Mouse (Mus musculus): ENCODE measurements around the gene Maco1.
"Not testable (repeated sequence)": the region's sequence is repeated elsewhere in the genome, so short reads cannot be mapped to it uniquely, and the experiment has no call there.

Maco1 gene

DNA sequence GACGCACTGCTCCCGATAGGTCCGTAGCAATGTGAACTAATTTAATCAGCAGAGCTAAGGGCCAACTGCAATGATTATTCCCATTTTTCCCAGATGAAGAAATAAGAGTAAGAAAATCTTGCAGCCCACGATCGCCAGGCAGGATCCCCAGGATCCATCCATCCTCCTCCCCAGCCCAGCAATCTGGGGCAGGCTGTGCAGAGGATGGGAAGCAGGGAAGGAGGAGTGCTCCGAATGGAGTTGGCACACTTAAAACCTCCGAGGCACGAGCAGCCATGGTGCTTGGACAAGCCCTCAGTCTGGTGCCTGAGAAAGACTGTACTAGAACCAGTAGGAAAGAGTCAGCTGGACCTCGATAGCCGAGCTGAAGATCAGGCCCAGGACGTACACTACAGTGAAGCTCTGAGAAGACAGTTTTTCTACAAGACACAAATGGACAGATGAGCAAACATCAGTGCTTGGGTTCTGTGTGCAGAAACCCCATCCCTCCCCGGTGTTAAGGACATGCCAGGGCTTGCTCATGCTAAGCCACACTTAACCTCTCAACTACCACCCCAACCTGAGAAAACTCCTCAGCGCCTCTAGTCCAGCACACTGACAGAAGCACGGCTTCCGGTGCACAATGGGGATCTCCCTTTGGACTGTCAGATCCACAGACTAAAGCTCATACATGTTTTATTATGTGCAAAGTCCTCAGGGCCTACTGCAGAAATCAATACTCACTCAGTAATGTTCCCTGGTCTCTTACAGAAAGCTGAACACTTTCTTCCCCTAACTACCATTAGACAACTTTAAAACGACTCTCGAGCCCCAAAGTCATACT is 39.5 kb downstream of the Maco1 start:
- no peak for DNase-seq (ENCODE audit: low read depth, low spot score)

DNA sequence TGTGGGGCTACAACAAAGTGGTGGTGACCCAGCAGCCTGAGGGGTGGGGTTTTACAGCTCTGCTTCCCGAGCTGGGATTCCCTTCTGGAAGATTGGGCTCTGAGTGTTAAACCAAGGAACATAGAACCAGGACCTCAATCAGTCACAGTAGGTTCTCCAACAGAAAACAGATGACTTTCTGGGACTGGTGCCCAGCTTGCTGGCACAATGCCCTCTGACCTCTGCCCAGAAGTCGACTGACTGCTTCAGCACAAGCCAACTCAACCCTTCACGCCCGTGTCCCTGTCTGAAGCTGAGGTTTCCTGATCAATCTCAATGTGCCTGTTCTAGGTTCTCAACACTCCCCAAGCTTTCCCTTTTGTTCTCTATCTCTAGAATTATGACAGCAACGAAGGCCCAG is 48.4 kb downstream of the Maco1 start:
- no peak for DNase-seq (ENCODE audit: low read depth, low spot score)

DNA sequence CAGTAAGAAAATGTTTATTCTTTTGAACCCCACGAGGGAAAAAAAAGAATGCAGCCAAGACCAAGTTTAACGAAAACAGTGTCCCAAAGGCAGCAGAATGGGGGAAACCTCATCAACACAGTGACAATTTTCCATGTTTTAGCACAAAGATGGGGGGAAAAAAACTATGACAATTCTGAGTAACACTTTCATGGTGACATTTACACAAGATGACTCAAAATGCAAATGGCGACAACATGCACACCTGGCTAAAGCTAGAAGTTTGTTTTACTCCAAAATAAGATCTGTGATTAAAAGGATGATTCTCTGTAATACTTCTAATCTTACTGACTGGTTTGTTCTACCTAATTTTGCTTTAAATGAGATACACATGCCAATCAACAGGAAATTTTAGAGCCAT is 50.4 kb downstream of the Maco1 start:
- no peak for DNase-seq (ENCODE audit: low read depth, low spot score)

DNA sequence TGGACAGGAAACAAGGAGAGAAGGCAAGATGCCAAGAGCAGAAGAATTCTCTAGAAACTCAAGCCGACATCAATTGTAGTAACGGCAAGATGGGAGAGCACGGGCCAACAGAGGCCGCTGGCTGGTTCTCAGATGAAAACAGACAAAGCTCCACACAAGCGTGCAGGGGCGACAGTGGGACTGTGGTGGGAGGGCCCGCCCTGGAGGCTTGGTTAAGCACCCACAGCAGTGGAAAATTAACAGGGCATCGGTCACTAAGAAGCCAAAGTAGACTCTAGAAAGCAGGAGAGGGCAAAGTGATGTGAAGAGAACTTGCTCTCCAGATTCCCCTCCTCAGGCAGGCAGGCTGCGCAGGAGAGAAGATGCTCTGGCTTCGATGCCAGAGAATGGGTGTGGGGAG is 51.0 kb downstream of the Maco1 start:
- DNase-seq (ENCODE audit: low read depth, low spot score): no peak

DNA sequence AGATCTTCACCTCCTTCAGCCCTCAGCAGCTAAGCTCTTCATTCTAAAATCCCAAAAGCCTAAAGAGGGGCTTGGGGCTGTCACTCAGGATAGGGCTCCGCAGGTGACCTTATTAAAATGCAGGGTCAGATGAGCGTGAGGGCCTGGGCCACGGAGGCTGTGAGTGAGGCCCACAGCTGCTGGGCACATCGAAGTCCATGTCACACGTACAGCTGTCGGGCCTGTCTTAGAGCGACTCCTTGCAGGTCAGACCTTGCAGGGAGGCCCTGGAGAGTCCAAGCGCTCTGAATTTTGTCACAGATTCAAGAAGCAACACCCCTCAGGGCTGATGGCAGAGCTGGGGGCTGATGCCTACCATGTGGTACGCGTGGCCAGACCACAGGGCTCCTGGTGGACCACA is 52.5 kb downstream of the Maco1 start:
- no peak for DNase-seq (ENCODE audit: low read depth, low spot score)

DNA sequence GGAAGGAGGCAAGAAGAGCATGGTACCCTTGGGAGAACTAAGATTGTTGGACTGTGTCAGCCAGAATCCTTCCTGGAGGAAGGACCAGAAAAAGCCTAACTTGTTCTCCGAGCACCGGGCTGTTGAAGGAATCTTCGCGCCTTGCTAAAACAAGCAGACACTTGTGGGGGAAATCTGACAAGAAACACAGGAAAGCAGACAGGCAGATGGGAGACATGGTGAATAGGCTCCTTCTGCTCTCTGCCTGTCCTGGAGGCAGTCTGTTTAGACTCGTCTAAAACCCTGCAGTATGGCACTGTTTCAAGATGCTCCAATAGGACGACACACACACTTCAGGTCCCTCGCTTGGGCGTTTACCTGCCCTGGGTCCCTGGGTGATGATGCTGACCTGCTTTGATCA is 53.0 kb downstream of the Maco1 start:
- no peak for DNase-seq (ENCODE audit: low read depth, low spot score)

DNA sequence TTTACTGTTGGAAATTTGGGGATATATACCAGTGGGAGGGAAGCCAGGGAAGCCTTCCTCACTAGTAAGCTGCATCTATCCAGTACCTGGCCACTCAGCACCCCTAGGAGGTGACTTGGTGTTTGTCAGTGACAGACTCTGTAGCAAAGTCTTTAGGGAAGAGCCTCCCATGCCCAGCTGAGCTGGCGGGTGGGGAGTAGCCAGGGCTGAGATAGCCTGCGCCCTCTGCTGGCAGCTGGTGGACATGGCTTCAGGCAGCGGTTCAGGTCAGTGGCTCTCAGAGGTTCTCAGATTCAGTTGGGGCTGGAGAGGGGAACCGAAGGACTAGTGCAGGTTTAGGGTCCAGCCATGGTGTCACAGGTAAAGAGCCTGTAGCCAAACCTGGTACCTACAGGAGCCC is 53.9 kb downstream of the Maco1 start:
- DNase-seq (ENCODE audit: low read depth, low spot score): peak; percentile 49

DNA sequence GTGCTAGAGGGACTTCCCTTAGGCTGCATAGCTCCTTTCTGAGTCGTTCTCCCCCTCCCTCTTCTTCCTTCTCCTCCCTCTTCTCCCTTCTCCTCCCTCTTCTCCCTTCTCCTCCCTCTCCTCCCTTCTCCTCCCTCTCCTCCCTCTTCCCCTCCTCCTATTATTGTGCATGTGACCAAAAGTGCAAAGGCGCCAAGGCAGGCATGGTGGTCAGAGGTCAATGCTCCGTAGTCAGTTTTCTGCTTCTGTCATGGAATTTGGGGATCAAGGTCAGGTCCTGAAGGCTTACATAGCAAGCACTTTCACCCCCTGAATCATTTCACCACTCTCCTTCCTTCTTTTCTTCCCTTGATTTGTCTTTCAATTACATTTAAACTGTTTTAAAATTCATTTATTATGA is 54.3 kb downstream of the Maco1 start:
- no peak for DNase-seq (ENCODE audit: low read depth, low spot score)

DNA sequence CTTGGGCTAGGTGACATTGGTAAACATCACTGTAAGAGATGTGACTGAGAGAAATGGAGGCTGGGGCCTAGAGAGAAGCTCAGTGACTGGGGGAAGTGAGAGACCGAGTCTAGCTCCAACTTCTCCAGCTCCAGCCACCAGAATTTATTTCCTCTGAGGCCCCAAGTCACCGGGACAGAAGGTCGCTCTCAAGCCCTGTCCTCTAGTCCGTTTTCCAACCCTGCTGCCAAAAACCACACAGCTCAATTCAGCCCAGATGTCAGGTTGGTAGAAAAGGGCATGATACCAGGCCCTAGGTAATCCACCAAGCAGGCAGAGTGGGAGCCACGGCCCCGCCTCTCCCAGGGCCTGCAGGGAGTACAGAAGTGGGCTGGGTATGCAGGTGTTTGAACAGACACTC is 55.5 kb downstream of the Maco1 start:
- no peak for DNase-seq (ENCODE audit: low read depth, low spot score)

DNA sequence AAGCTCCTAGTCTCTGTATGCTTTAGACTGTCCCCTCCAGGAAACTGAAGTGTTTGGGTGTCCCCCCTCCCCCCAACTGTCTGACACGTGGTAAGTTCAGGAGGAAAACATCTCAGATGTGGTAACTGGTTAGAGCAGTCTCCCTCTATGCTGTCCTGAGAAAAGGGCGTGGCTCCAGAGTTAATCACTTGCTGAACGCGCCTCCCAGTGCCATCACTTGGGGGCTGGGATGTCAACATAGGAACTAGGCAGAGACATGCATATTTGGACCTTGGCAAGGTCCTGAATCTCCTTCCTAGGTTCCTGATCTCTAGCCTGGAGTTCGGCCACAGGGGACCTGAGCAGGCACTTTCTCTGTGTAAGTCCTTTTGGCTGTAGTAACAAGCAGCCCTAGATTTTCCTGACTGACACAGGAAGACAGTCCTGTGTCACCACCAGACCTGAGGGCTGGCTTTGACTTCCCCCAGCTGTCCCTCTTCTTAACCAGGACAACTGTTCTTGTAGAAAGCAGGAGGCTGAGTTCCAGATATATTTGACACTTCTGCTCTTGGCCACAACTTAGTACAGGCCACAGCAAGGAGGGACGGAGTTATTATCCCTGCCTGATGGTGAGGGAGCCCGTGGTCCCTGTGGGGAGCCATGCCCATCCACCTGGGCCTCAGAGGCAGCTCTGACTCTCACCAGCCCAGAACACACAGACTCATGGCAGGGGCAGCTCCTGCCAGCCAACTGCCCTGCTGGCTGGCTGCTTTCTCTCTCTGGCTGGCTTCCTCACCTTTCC is 56.4 kb downstream of the Maco1 start:
- no peak for DNase-seq (ENCODE audit: low read depth, low spot score)

DNA sequence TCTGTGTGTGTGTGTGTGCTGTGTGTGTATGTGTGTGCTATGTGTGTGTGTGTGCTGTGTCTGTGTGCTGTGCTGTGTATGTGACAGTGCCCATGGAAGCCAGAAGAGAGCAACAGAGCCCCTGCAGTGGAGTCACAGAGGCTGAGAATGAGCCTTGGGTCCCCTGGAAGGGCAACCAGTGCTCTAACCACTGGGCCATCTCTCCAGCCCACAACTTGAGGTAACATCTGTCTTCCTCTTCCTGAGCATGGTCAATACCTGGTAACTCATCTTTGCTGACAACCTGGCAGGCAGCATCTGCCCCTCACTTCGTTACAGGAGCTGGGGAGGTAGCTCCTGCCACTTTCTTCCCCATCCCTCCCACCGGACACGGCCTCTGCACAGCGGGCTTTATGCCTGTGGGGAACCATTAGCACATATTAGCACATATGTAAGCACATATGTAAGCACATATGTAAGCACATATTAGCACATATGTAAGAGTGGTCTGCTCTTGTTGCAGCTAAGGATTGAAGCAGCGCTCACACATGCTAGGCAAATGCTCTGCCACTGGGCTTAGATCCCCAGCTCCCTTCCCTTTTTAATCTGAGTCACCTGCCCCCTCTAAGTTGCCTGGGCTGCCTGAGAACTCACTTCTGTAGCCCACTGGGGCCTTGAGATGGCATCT is 57.2 kb downstream of the Maco1 start:
- DNase-seq (ENCODE audit: low read depth, low spot score): no peak

DNA sequence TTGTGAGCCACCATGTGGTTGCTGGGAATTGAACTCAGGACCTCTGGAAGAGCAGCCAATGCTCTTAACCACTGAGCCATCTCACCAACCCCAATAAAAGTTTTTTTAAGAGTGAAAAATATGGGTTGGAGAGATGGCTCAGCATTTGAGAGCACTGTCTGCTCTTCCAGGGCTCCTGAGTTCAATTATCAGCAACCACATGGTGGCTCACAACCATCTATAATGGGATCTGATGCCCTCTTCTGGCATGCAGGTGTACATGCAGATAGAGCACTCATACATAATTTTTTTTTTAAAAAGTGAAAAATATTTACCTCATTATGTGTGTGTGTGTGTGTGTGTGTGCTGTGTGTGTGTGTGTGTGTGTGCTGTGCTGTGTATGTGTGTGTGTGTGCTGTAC is 58.2 kb downstream of the Maco1 start:
- not testable (repeated sequence) for DNase-seq (ENCODE audit: low read depth, low spot score)

DNA sequence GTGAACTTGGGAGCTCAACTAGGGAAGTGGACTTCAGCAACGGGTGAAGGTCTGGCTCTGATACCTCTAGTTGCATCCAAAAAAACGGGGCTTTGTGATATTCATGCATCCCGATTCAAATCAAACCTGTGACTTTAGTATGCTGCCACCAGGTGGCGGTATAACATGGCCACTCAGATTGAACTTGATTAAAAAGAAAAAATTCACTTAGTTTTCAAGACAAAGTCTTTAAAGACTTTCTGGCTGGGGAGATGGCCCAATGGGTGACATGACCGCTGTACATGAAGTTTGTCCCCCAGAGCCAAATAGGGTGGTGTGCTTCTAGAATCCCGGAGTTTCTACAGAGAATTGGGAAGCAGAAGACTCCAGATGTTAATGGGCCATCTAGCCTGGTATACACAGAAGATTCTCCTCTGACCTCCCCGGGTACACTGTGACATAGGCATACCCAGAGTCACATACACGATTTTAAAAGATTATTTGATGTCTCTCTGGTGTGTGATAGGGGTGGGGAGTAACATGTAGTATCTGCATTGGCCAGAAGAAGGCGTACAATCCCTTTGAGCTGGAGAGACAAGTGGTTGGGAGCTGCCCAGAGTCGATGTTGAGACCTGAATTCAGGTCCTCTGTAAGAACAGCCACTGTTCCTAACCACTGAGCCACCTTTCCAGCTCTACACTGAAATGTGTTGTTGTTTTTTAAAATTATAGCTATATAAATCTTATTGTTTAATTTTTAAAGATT is 59.8 kb downstream of the Maco1 start:
- peak; percentile 33 for DNase-seq (ENCODE audit: low read depth, low spot score)

DNA sequence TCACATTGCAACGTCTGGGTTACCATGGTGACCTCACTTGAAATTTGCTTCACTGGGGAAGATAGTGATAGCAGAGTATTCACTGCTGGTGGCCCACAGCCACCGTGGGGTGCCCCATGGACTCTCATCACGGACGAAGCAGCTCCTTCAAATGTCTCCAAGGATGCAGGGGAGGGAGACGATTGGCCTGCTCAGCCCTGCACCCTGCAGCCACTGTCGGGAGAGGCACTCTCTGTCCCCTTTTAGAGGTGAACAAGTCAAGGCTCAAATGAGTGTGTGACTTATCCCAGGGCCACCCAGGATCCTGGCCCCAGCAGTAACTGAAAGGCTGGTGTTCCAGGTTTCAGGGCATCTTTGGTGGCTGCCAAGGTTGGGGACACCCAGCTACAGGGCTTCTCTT is 61.4 kb downstream of the Maco1 start:
- no peak for DNase-seq (ENCODE audit: low read depth, low spot score)

DNA sequence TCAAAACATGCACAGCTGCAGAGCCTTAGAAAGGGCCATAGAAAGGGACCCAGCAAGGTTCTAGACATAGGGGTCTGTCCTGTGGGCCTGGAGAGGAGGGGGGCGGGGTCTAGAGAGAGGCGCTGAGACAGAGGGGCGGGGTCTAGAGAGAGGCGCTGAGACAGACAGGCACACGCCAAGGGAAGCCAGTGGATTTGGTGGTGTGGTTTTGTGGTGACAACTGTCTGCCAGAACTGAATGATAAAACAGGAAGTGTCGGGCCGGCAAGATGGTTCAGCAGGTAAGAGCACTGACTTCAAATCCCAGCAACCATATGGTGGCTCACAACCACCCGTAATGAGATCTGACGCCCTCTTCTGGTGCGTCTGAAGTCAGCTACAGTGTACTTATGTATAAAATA is 66.2 kb downstream of the Maco1 start:
- DNase-seq (ENCODE audit: low read depth, low spot score): no peak

DNA sequence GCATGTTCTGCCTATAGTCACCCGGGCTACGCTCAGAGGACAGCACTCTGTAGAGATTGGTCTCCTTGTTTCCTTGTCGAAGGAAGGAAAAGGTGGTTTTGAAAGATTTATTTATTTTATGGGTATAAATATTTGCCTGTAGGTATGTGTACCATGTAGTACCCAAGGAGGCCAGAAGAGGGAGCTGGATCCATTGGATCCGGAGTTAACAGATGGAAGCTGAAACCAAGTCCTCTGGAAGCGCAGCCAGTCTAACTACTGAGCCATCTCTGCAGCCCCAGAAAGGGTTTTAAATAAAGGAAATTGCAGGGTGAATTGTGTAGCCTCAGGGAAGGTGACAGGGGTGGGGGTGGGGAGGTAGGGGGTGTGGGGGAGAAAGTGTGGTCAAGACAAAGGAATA is 68.4 kb downstream of the Maco1 start:
- no peak for DNase-seq (ENCODE audit: low read depth, low spot score)

DNA sequence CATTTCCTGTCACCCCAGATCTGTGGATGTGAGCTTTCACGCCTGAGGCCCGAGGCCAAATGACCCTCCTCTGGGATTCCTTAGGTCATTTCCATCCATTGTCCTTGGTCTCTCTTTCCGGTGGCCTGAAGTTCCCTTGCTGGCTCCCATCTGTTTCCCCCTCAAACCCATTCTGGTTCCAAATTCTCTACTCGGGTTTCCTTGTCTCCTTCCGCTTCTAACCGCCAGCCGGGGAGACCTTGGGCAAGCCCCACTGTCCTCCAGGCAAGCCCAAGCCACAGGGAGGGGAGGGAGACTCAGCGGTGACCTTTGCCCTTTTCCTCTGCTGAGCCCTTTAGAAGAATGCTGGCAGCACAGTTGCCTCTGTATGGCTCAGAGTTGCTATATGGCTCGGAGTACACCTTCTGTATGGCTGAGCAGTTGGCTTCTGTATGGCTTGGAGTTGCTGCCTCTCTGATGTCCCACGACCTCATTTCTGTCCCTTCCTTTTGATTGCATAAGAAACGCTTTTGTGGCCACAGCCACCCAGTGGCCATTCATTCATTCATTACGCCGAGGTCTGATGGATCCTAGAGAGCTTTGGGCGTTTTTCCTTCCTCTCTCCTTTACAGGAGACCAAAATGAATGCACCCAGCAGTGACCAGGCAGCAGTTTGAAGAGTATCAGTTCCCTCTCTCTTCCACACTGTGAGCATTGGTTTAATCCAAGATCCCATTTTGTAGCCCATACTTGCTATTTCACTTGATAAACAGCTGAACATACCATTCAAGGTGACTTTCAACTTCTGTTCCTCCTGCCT is 73.8 kb downstream of the Maco1 start:
- no peak for DNase-seq (ENCODE audit: low read depth, low spot score)

DNA sequence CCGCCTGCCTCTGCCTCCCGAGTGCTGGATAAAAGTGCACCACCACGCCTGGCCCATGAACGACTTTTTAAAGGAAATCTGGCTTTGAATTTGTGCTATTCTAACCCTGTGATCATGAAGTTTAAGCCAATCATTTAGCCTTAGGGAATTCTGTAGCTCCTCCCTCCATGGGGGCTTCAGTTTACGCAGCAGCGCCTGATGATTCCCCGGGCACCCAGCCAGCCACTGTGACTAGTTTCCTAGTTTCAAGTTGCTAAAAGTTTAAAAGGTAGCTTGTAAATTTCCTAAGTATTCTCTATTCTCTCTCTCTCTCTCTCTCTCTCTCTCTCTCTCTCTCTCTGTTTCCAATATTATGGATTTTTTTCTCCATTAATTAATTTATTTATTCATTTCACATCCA is 76.9 kb downstream of the Maco1 start:
- no peak for DNase-seq (ENCODE audit: low read depth, low spot score)

DNA sequence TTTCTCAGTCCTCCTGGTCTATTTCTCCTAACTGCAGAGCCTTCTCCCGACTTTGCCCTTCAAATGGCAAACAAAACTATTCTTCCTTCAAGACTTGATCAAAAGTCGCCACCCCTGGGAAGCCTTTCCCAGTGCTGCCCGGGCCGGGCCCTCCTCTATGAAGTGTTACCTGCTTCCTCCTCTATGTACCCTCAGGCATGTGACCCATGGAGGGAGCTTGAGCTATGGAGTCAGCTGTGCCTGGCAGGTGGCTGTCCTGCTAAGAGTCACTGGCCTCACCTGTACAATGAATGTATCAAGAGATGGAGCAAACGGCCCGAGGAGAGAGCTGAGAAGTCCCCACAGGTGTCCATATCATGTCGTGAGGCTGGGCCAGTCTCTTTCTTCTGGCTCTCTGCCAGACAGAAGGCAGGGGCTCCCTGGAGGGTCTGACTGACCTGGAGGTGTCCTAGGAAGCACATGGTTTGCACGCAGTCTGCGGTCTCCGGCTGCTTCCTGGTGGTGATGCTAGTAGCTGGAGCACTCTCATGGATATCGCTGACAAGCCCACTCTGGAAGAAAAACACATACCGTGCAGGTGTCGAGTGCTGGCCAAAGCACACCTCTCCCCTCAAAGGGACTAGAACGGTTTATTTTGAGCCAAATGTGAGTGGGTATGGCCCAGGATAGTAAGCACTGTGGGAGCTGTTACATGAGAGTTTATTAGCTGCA is 77.8 kb downstream of the Maco1 start:
- no peak for DNase-seq (ENCODE audit: low read depth, low spot score)

DNA sequence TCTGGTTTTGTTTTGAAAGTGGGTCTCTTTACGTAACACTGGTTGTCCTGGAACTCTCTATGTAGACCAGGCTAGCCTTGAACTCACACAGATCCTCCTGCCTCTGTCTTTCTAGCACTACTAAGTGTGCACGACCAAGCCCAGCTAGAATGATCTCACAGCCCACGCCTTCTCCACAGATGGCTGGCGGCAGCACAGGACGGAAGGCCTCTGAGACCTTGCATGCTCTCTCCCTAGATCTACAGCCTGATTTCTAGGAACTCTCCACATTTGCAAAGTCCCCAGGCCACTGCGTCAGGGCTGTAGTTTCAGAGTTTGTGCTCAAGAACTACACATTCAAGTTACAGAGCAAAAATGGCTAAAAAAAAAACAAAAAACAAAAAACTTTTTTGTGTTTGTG is 79.0 kb downstream of the Maco1 start:
- DNase-seq (ENCODE audit: low read depth, low spot score): no peak
